Mouse (Mus musculus) kidney, adult 2 months (tissue): ENCODE data around the gene Peli2.

Source experiments
- CTCF ChIP-seq: fragments of 200-500 bp; conservative IDR thresholded peaks from 2 replicates; pipeline ENCODE4 v1.5.1; 2011; ENCODE audit warnings: low read depth, mild to moderate bottlenecking, control low read depth, low read length, moderate library complexity, mixed read lengths; ENCODE audit not compliant: insufficient read depth, insufficient read length
- POLR2A ChIP-seq: fragments of 200-500 bp; IDR thresholded peaks from one replicate; pipeline ENCODE4 v1.6.1; 2011; ENCODE audit warnings: low read depth, low read length, control low read depth

- TF ChIP-seq CTCF (no peak), POLR2A (no peak)
These were observed 22.5 kb downstream of the Peli2 start for GRCm38 (mm10) chr14:48143141-48143540.
